Mouse (Mus musculus) testis, adult 2 months (tissue): ENCODE results near the gene Ythdf1. TPM values are rescaled to one million over a fixed set of nuclear protein-coding genes. Genes with fewer than 3 reads are reported as not detected.
A peak's percentile ranks its signal among the peaks of the same experiment; 100 is the strongest.

Experiments used
- H3K27ac ChIP-seq: fragments of 200-500 bp; 2 replicates; pipeline ENCODE4 v1.5.1; 2012; ENCODE audit warnings: low read depth, low read length; ENCODE audit not compliant: control insufficient read depth, insufficient read depth
- H3K27me3 ChIP-seq: fragments of 200-500 bp; 2 replicates; pipeline ENCODE4 v1.6.1; 2012; ENCODE audit warnings: mild to moderate bottlenecking, low read length, moderate library complexity; ENCODE audit not compliant: control insufficient read depth, insufficient read depth
- H3K36me3 ChIP-seq: fragments of 200-500 bp; 2 replicates; pipeline ENCODE4 v1.6.1; 2012; ENCODE audit warnings: mild to moderate bottlenecking, low read length; ENCODE audit not compliant: control insufficient read depth, insufficient read depth
- H3K4me1 ChIP-seq: fragments of 200-500 bp; 2 replicates; pipeline ENCODE4 v1.6.1; 2012; ENCODE audit warnings: low read length; ENCODE audit not compliant: control insufficient read depth, insufficient read depth
- H3K4me3 ChIP-seq: fragments of 200-500 bp; 2 replicates; pipeline ENCODE4 v1.5.1; 2012; ENCODE audit warnings: low read depth, mild to moderate bottlenecking, low read length, moderate library complexity, mixed read lengths; ENCODE audit not compliant: control insufficient read depth
- CTCF ChIP-seq: fragments of 200-500 bp; IDR thresholded peaks from 2 replicates; pipeline ENCODE4 v1.5.1; 2012; ENCODE audit warnings: low read depth, mild to moderate bottlenecking, inconsistent platforms, low read length, moderate library complexity; ENCODE audit not compliant: control insufficient read depth, insufficient read depth, insufficient replicate concordance
- POLR2A ChIP-seq: fragments of 200-500 bp; IDR thresholded peaks from 2 replicates; pipeline ENCODE4 v1.6.1; 2012; ENCODE audit warnings: low read depth, mild to moderate bottlenecking, inconsistent platforms, low read length, moderate library complexity; ENCODE audit not compliant: control insufficient read depth
- polyA plus RNA-seq: library from polyadenylated mRNA; depleted of rRNA; stranded (reverse); fragments of >200 nt; gene quantifications from 2 replicates; pipeline ENCODE4 v1.2.3, GENCODE M21; 2012; rRNA removed

Ythdf1 gene
- 22.5 TPM in 2 replicates for polyA plus RNA-seq

GRCm38 (mm10) chr2:180920810-180921400, at the start of gene Ythdf1:
Gene Ythdf1, minus strand, starts transcription at chr2:180920949.
- Histone ChIP-seq H3K27ac (peak within 1 kb of the TSS; percentile 88), H3K4me1 (peaks cover 7% of the 10 kb centered on the region), H3K4me3 (peak within 1 kb of the TSS; percentile 98), H3K36me3 (no peaks in the 10 kb centered on the region), H3K27me3 (no peaks in the 10 kb centered on the region)
- TF ChIP-seq POLR2A, result peak; percentile 84
- no peak for TF ChIP-seq CTCF

GRCm38 (mm10) chr2:180967010-180967763, 46.4 kb upstream of the Ythdf1 start, which contains the start of gene Arfgap1:
Gene Arfgap1, plus strand, starts transcription at chr2:180967225.
- no peaks in the 10 kb centered on the region for H3K36me3 ChIP-seq
- H3K4me1 ChIP-seq, result peaks cover 3% of the 10 kb centered on the region
- no peak for TF ChIP-seq CTCF
- peak; percentile 82; the same call in 1 of the 2 replicates for TF ChIP-seq POLR2A
- H3K4me3 ChIP-seq, result peak within 1 kb of the TSS; percentile 91
- H3K27me3 ChIP-seq, result no peaks in the 10 kb centered on the region
- H3K27ac ChIP-seq, result peak within 1 kb of the TSS; percentile 87

- TF ChIP-seq CTCF (no peak), POLR2A (no peak)
- Histone ChIP-seq H3K27ac (peak overlapping the region; percentile 87), H3K36me3 (no peaks in the 10 kb centered on the region), H3K27me3 (no peaks in the 10 kb centered on the region), H3K4me3 (peak overlapping the region; percentile 91), H3K4me1 (peaks cover 3% of the 10 kb centered on the region)
Measured at GRCm38 (mm10) chr2:180966092-180966882, 45.5 kb upstream of the Ythdf1 start.

- no peak overlapping the region for H3K4me3 ChIP-seq
- H3K4me1 ChIP-seq, result peaks cover 3% of the 10 kb centered on the region
- TF ChIP-seq CTCF (peak; percentile 84; the same call in 1 of the 2 replicates), POLR2A (no peak)
- H3K36me3 ChIP-seq, result no peaks in the 10 kb centered on the region
- H3K27ac ChIP-seq, result no peak overlapping the region
- H3K27me3 ChIP-seq, result no peaks in the 10 kb centered on the region
Measured at GRCm38 (mm10) chr2:180963956-180964355, 43.2 kb upstream of the Ythdf1 start.

- H3K27me3 ChIP-seq, result no peaks in the 10 kb centered on the region
- TF ChIP-seq CTCF (no peak), POLR2A (no peak)
- no peak overlapping the region for H3K4me3 ChIP-seq
- H3K36me3 ChIP-seq, result no peaks in the 10 kb centered on the region
- peaks cover 3% of the 10 kb centered on the region for H3K4me1 ChIP-seq
- H3K27ac ChIP-seq, result no peak overlapping the region
Measured at GRCm38 (mm10) chr2:180962616-180963308, 42.0 kb upstream of the Ythdf1 start.

GRCm38 (mm10) chr2:180960187-180960586, 39.4 kb upstream of the Ythdf1 start:
- TF ChIP-seq POLR2A (no peak), CTCF (no peak)
- Histone ChIP-seq H3K36me3 (no peaks in the 10 kb centered on the region), H3K4me3 (no peak overlapping the region), H3K27ac (no peak overlapping the region), H3K27me3 (no peaks in the 10 kb centered on the region), H3K4me1 (no peaks in the 10 kb centered on the region)
